8 mouse cellular contexts compared by ENCODE assay signal in genomic region chr12:79296126-79296816, GRCm38 (mm10). TPM values are rescaled to one million over a fixed set of nuclear protein-coding genes. Genes with fewer than 3 reads are reported as not detected.
DNase-seq lines count a peak whose midpoint lies in the region; ATAC-seq and TF ChIP-seq lines count a peak whose summit lies in the region.

Zfyve26 (minus strand) TSS chr12:79296304.

- H3K79me3 ChIP-seq in C2C12 (ENCODE audit: low read depth), result no peaks in the 10 kb centered on the region

- WGBS in heart, embryonic 11.5 days (ENCODE audit: insufficient replicate concordance), result under 1% methylated on average over 29 of the region's 29 CpGs
- under 1% methylated on average over 29 of the region's 29 CpGs for WGBS in kidney, embryonic 16.5 days
- WGBS in liver, adult 2 months, result under 1% methylated on average over 29 of the region's 29 CpGs

- H3K4me3 ChIP-seq in C2C12 (ENCODE audit: insufficient read depth, poor library complexity, severe bottlenecking) (peak within 1 kb of the TSS; percentile 67), myocyte (peak within 1 kb of the TSS; percentile 46)
- peak within 1 kb of the TSS; percentile 96 for H3K4me3 ChIP-seq in erythroblast, embryonic 14.5 days (replicated peaks)
- H3K4me3 ChIP-seq in heart, embryonic 11.5 days (ENCODE audit: low read depth, low read length), result peak within 1 kb of the TSS; percentile 75
- peak within 1 kb of the TSS; percentile 76 for H3K4me3 ChIP-seq in kidney, embryonic 16.5 days (ENCODE audit: low read length)
- H3K4me3 ChIP-seq in liver, adult 2 months (ENCODE audit: insufficient read depth, low read depth, low read length), result peak within 1 kb of the TSS; percentile 81

- peaks cover 36% of the 10 kb centered on the region for H3K4me1 ChIP-seq in erythroblast, embryonic 14.5 days (ENCODE audit: control insufficient read depth)
- 0 out of 2 replicates have a peak, but pooled peaks cover 7% of the 10 kb centered on the region for H3K4me1 ChIP-seq in heart, embryonic 11.5 days (ENCODE audit: control insufficient read depth, insufficient read depth, low read length)
- H3K4me1 ChIP-seq in kidney, embryonic 16.5 days (ENCODE audit: insufficient read depth, low read length), result peaks cover 9% of the 10 kb centered on the region
- peaks cover 17% of the 10 kb centered on the region for H3K4me1 ChIP-seq in liver, adult 2 months (ENCODE audit: control insufficient read depth, insufficient read depth, low read length)

- H3K79me2 ChIP-seq in C2C12 (ENCODE audit: control insufficient read depth, insufficient read depth) (peaks cover 8% of the 10 kb centered on the region), myocyte (ENCODE audit: control insufficient read depth, insufficient read depth) (no peaks in the 10 kb centered on the region)
- H3K79me2 ChIP-seq in liver, adult 2 months (ENCODE audit: control insufficient read depth, insufficient read depth, low read length), result no peaks in the 10 kb centered on the region; the same call in 1 of the 2 replicates

- peak within 1 kb of the TSS; percentile 48 for H3ac ChIP-seq in C2C12 (ENCODE audit: control insufficient read depth, insufficient read length, low read depth)
- no peak within 1 kb of the TSS for H3ac ChIP-seq in myocyte (ENCODE audit: control insufficient read depth, insufficient read length)

- 0 out of 2 replicates have a peak, but pooled peaks have one; percentile 17 for TF ChIP-seq POLR2A in brain, embryonic 14.5 days (IDR thresholded peaks at IDR 0.05; ENCODE audit: borderline replicate concordance, extremely low read depth, insufficient read depth, insufficient read length, poor library complexity, severe bottlenecking)
- TF ChIP-seq POLR2A in liver, adult 2 months (IDR thresholded peaks at IDR 0.05; ENCODE audit: extremely low read depth, insufficient read depth, low read length), result peak; percentile 81
- peak; percentile 62 for TF ChIP-seq POLR2A in myocyte (IDR thresholded peaks at IDR 0.05; ENCODE audit: insufficient read length, low read depth)

- H3K9ac ChIP-seq in heart, embryonic 11.5 days (ENCODE audit: low read depth, low read length), result peak within 1 kb of the TSS; percentile 70
- H3K9ac ChIP-seq in kidney, embryonic 16.5 days (replicated peaks; ENCODE audit: low read length), result peak within 1 kb of the TSS; percentile 78
- H3K9ac ChIP-seq in liver, adult 2 months (ENCODE audit: low read depth, low read length), result peak within 1 kb of the TSS; percentile 68

- peak; percentile 99 for DNase-seq in brain, embryonic 14.5 days (ENCODE audit: low read depth)
- peak; percentile 98 for DNase-seq in liver, adult 2 months (ENCODE audit: extremely low read depth, low read depth, low spot score)
- DNase-seq in splenic B cell, adult 2 months (ENCODE audit: low read depth, low spot score), result peak; percentile 95

- H3K4me2 ChIP-seq in heart, embryonic 11.5 days, result peak within 1 kb of the TSS; percentile 87
- peak within 1 kb of the TSS; percentile 93 for H3K4me2 ChIP-seq in kidney, embryonic 16.5 days (replicated peaks; ENCODE audit: low read depth, low read length)
- peak within 1 kb of the TSS; percentile 100 for H3K4me2 ChIP-seq in myocyte (ENCODE audit: low read depth)

- no peaks in the 10 kb centered on the region for H3K9me3 ChIP-seq in erythroblast, embryonic 14.5 days (ENCODE audit: control insufficient read depth, low read length)
- H3K9me3 ChIP-seq in heart, embryonic 11.5 days (replicated peaks; ENCODE audit: control insufficient read depth, low read length), result no peaks in the 10 kb centered on the region
- no peaks in the 10 kb centered on the region for H3K9me3 ChIP-seq in kidney, embryonic 16.5 days (ENCODE audit: low read length)

- peak; percentile 95 for ATAC-seq in heart, embryonic 11.5 days (replicated peaks; ENCODE audit: insufficient number of reproducible peaks, low FRiP score, low TSS enrichment)
- peak; percentile 96 for ATAC-seq in kidney, embryonic 16.5 days (ENCODE audit: low FRiP score, low TSS enrichment)

- peaks cover 3% of the 10 kb centered on the region for H3K36me3 ChIP-seq in C2C12 (ENCODE audit: control insufficient read depth, insufficient read depth)
- peaks cover 19% of the 10 kb centered on the region for H3K36me3 ChIP-seq in erythroblast, embryonic 14.5 days (ENCODE audit: control insufficient read depth)
- H3K36me3 ChIP-seq in heart, embryonic 11.5 days (ENCODE audit: control insufficient read depth, insufficient read depth, low read length), result no peaks in the 10 kb centered on the region
- H3K36me3 ChIP-seq in kidney, embryonic 16.5 days (ENCODE audit: insufficient read depth, low read length), result peaks cover 4% of the 10 kb centered on the region
- peaks cover 7% of the 10 kb centered on the region for H3K36me3 ChIP-seq in liver, adult 2 months (ENCODE audit: control insufficient read depth, insufficient read depth, low read length)
- H3K36me3 ChIP-seq in myocyte (ENCODE audit: control insufficient read depth, insufficient read depth), result peaks cover 10% of the 10 kb centered on the region
- H3K36me3 ChIP-seq in splenic B cell, adult 2 months (ENCODE audit: control insufficient read depth, insufficient read depth, low read length, poor library complexity, severe bottlenecking), result peaks cover 3% of the 10 kb centered on the region; the same call in 1 of the 2 replicates

- no peak for TF ChIP-seq CTCF in C2C12 (IDR thresholded peaks at IDR 0.05; ENCODE audit: control insufficient read depth, insufficient read depth, insufficient read length)
- peak; percentile 39; the same call in 1 of the 2 replicates for TF ChIP-seq CTCF in brain, embryonic 14.5 days (IDR thresholded peaks at IDR 0.05; ENCODE audit: borderline replicate concordance, extremely low read depth, insufficient read depth, insufficient read length)
- peak; percentile 24; the same call in 1 of the 2 replicates for TF ChIP-seq CTCF in liver, adult 2 months (IDR thresholded peaks at IDR 0.05; ENCODE audit: low read depth, low read length)

- H3K27me3 ChIP-seq in C2C12 (ENCODE audit: control insufficient read depth, insufficient read depth, insufficient read length) (no peaks in the 10 kb centered on the region), myocyte (ENCODE audit: control insufficient read depth, insufficient read depth, insufficient read length) (no peaks in the 10 kb centered on the region)
- no peaks in the 10 kb centered on the region for H3K27me3 ChIP-seq in erythroblast, embryonic 14.5 days (ENCODE audit: control insufficient read depth)
- H3K27me3 ChIP-seq in heart, embryonic 11.5 days (ENCODE audit: control insufficient read depth, insufficient read depth, low read length), result no peaks in the 10 kb centered on the region
- no peaks in the 10 kb centered on the region for H3K27me3 ChIP-seq in kidney, embryonic 16.5 days (ENCODE audit: insufficient read depth, low read length)
- no peaks in the 10 kb centered on the region for H3K27me3 ChIP-seq in liver, adult 2 months (ENCODE audit: control insufficient read depth, insufficient read depth, low read length)
- H3K27me3 ChIP-seq in splenic B cell, adult 2 months (ENCODE audit: control insufficient read depth, insufficient read depth, low read length, poor library complexity, severe bottlenecking), result no peaks in the 10 kb centered on the region

- H3K27ac ChIP-seq in heart, embryonic 11.5 days (ENCODE audit: low read depth, low read length), result peak within 1 kb of the TSS; percentile 16; the same call in 1 of the 2 replicates
- peak within 1 kb of the TSS; percentile 76 for H3K27ac ChIP-seq in kidney, embryonic 16.5 days (ENCODE audit: low read length)
- H3K27ac ChIP-seq in liver, adult 2 months (replicated peaks; ENCODE audit: insufficient read depth, low read depth, low read length), result peak within 1 kb of the TSS; percentile 47

TF ChIP-seq in C2C12, 6 proteins besides CTCF, POLR2A, EP300 and RAD21:
- TF ChIP-seq USF1 (IDR thresholded peaks at IDR 0.05; ENCODE audit: low read depth) (peak; percentile 100), MYOD1 (IDR thresholded peaks at IDR 0.05; ENCODE audit: control insufficient read depth, insufficient read length, low read depth) (no peak), CEBPB (IDR thresholded peaks at IDR 0.05; ENCODE audit: low read depth) (peak; percentile 72), MAX (IDR thresholded peaks at IDR 0.05) (no peak), MYOG (IDR thresholded peaks at IDR 0.05; ENCODE audit: control insufficient read depth, extremely low read depth, insufficient read length) (no peak), FOSL1 (IDR thresholded peaks at IDR 0.05; ENCODE audit: insufficient read depth, low read length, poor library complexity, severe bottlenecking) (no peak)
TF ChIP-seq in C2C12: peak in this region for 2.

TF ChIP-seq in myocyte, 11 proteins besides CTCF, POLR2A, EP300 and RAD21:
- TF ChIP-seq CEBPB (IDR thresholded peaks at IDR 0.05; ENCODE audit: insufficient read depth, poor library complexity, severe bottlenecking), result 0 out of 2 replicates have a peak, but pooled peaks have one; percentile 41
- TF ChIP-seq USF1 (IDR thresholded peaks at IDR 0.05; ENCODE audit: low read depth), result peak; percentile 100
- no peak for TF ChIP-seq POLR2AphosphoS2 (IDR thresholded peaks at IDR 0.05; ENCODE audit: insufficient read length, low read depth)
- peak in 1 of 3 experiments; percentile 11 for TF ChIP-seq MYOG (IDR thresholded peaks at IDR 0.05; ENCODE audit: control insufficient read depth in 1 of 3, insufficient read depth in 1 of 3, insufficient read length in 2 of 3, low read depth in 2 of 3)
- no peak for TF ChIP-seq MAX (IDR thresholded peaks at IDR 0.05; ENCODE audit: low read depth)
- TF ChIP-seq TCF3 (IDR thresholded peaks at IDR 0.05; ENCODE audit: insufficient read length, low read depth), result no peak
TF ChIP-seq in myocyte: peak in this region for 3.

RNA-seq across cellular contexts. Expression of gene Zfyve26, which starts in this region (rescaled TPM):
- polyA plus RNA-seq in C2C12 (2012; fragmentation: generic; extraction: Trizol), result 6.4 TPM
- polyA plus RNA-seq in brain, embryonic 14.5 days (2012; rRNA removed), result 25.0 and 26.0 TPM in 2 replicates
- polyA plus RNA-seq in erythroblast, embryonic 14.5 days (2012), result 0.32 and 0.85 TPM in 2 replicates
- polyA plus RNA-seq in heart, embryonic 11.5 days (2014; fragmentation: Nextera tagmentation; extraction: Ambion mirVana), result 11.5 and 13.7 TPM in 2 replicates
- polyA plus RNA-seq in kidney, embryonic 16.5 days (2015; fragmentation: Nextera tagmentation; extraction: Ambion mirVana), result 11.2 and 17.7 TPM in 2 replicates
- total RNA-seq in liver, adult 2 months (2014; rRNA removed), result 17.6 and 27.9 TPM in 2 replicates
- polyA plus RNA-seq in liver, adult 2 months (2012; rRNA removed), result 15.4 and 20.5 TPM in 2 replicates
- 9.9 TPM for polyA plus RNA-seq in myocyte (2012; fragmentation: generic; extraction: Trizol)

Comparison
In these comparisons a context has a peak if more than half of its experiments do, and no peak if none do; other contexts are left out.
1. Peak in every context shown above with its lines: DNase-seq, ATAC-seq, H3K4me3 ChIP-seq and H3K27ac ChIP-seq.
2. H3K4me3 ChIP-seq: peak in every context shown above with its lines; median percentile 96 in erythroblast, embryonic 14.5 days; 81 in liver, adult 2 months; 76 in kidney, embryonic 16.5 days; 75 in heart, embryonic 11.5 days; 67 in C2C12; 46 in myocyte.
3. POLR2A ChIP-seq: peak in every context shown above with its lines; median percentile 81 in liver, adult 2 months; 62 in myocyte; 17 in brain, embryonic 14.5 days.
4. H3K27ac ChIP-seq: peak in every context shown above with its lines; median percentile 76 in kidney, embryonic 16.5 days; 47 in liver, adult 2 months; 16 in heart, embryonic 11.5 days.